Mouse (Mus musculus) layer of hippocampus, adult 18-20 months (tissue): ENCODE results near the gene Hbq1a. TPM values are rescaled to one million over a fixed set of nuclear protein-coding genes. Genes with fewer than 3 reads are reported as not detected.

Experiments used
- total RNA-seq, 2 experiments: library from RNA; stranded (reverse); gene quantifications; 2 replicates each; pipeline ENCODE4 v1.2.3; 2021

Hbq1a gene
- total RNA-seq, 2 experiments from 2014 or later, result 0.97 to 1.3 TPM

Other genes with a start within 250 kb of the Hbq1a start
- gene Il9r, start 99.8 kb upstream of the Hbq1a start, total RNA-seq, result not detected
- gene Snrnp25, start 94.7 kb upstream of the Hbq1a start, total RNA-seq, result 10 to 100 TPM; 25.0 to 28.1 TPM
- gene Rhbdf1, start 77.8 kb upstream of the Hbq1a start, total RNA-seq, result 10 to 100 TPM; 10.3 to 14.5 TPM
- 10 to 100 TPM; 16.2 to 16.3 TPM for gene Mpg, start 73.6 kb upstream of the Hbq1a start, total RNA-seq
- gene Nprl3, start 32.4 kb upstream of the Hbq1a start, total RNA-seq, result 10 to 100 TPM; 48.6 to 49.0 TPM
- gene Hba-x, start 23.7 kb upstream of the Hbq1a start, total RNA-seq, result not detected
- 100 to 1,000 TPM; 298 to 318 TPM for gene Hba-a1, start 16.6 kb upstream of the Hbq1a start, total RNA-seq
- 1 to 10 TPM in 1 of 2 experiments, not detected in 1; 1.6 TPM for gene Hbq1b, start 13.1 kb upstream of the Hbq1a start, total RNA-seq
- gene Hba-a2, start 3.6 kb upstream of the Hbq1a start, total RNA-seq, result 100 to 1,000 TPM; 253 to 257 TPM
- 10 to 100 TPM; 10.0 to 12.0 TPM for gene Sh3pxd2b, start 47.8 kb downstream of the Hbq1a start, total RNA-seq
- gene Ubtd2, start 155.3 kb downstream of the Hbq1a start, total RNA-seq, result 10 to 100 TPM; 27.4 to 31.3 TPM
- gene Efcab9, start 232.0 kb downstream of the Hbq1a start, total RNA-seq, result 1 to 10 TPM; 2.6 to 2.9 TPM
- 1 to 10 TPM; 7.6 to 8.0 TPM for gene Stk10, start 233.2 kb downstream of the Hbq1a start, total RNA-seq